Mouse (Mus musculus): ENCODE data around the gene Nipsnap1. TPM values are rescaled to one million over a fixed set of nuclear protein-coding genes. Genes with fewer than 3 reads are reported as not detected.

Gene Nipsnap1
- polyA plus RNA-seq, 1 experiment from 2014 or later: 134 TPM

DNA sequence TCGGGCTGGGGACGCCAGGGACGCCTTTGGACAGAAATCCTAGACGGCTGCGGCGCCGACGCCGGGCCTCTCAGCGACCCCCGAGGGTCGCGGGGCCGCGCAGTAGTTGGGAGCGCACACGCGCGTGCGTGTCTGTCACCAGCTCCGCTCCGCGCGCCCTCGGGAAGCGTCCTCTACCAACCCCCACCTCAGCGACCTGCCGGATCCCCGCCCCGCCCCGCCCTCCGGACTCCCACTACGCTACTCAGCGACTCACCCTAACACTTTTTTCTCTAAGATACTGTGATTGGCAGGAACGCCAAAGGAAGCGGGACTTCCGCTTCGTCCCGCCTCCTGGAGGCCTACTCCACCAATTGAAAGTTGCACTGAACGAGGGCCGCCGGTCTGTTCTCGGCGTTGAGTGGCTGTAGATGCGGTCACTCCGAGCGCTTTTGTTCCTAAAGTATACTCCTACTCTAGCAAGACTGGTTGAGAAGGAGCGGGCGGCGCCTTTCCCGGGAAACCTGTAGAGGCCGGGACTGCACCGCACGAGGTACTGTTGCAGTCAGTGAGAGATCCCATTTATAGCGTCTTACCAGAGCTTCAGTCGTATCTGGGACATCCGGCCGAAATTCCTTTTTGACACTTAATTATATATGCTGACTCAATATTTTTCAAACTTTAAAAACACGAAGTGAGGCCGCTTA is 24.4 kb upstream of the Nipsnap1 start, which contains the start of gene Nf2:
Nf2 (minus strand) TSS at position 279 of the 686 bp plus-strand sequence.
- Histone ChIP-seq H3K4me3 (peak within 1 kb of the TSS; percentile 85), H3K4me1 (replicated peaks) (peaks cover 23% of the 10 kb centered on the region), H3K36me3 (no peaks in the 10 kb centered on the region), H3K27ac (peak within 1 kb of the TSS; percentile 91), H3K4me2 (peak within 1 kb of the TSS; percentile 65), H3K9ac (peak within 1 kb of the TSS; percentile 93), H3K27me3 (no peaks in the 10 kb centered on the region), H3K9me3 (no peaks in the 10 kb centered on the region)
- under 1% methylated on average over 44 of the region's 60 CpGs for WGBS
- ATAC-seq (ENCODE audit: low FRiP score): peak; percentile 99

DNA sequence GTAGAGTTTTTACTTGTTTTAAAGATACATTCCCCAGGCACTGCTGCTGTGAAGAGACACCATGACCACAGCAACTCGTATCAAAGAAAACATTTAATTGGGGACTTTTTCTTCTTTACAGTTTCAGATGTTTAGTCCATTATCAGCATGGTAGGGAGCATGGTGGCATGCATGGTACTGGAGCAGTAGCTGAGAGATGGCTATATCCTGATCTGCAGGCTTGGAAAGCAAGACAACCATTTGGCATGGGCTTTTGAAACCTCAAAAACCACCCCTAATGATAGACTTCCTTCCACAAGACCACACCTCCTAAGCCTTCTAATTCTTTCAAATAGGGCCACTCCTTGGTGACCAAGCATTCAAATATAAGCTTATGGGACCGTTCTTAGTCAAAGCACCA is 23.3 kb upstream of the Nipsnap1 start:
- Histone ChIP-seq H3K4me3 (no peak overlapping the region), H3K9ac (no peak overlapping the region), H3K27me3 (no peaks in the 10 kb centered on the region), H3K9me3 (no peaks in the 10 kb centered on the region), H3K4me1 (replicated peaks) (peaks cover 23% of the 10 kb centered on the region), H3K36me3 (no peaks in the 10 kb centered on the region), H3K4me2 (no peak overlapping the region), H3K27ac (no peak overlapping the region)
- WGBS: 95% methylated on average over 2 of the region's 2 CpGs
- no peak for ATAC-seq (ENCODE audit: low FRiP score)

DNA sequence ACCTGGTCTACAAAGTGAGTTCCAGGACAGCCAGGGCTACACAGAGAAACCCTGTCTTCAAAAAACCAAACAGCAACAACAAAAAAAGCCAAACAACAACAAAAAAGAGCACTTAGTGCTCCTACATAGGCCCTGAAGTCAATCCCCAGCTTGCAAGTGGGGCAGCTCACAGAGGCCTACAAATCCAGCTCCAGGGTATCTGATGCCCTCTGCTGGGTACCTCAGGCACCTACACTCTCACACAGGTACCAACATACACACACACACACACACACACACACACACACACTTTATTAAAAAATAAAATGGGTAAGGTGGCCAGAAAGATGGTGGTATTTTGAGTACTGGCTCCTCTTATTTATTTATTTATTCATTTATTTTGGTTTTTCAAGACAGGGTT is 20.7 kb upstream of the Nipsnap1 start:
- Histone ChIP-seq H3K27me3 (no peaks in the 10 kb centered on the region), H3K9me3 (no peaks in the 10 kb centered on the region), H3K36me3 (no peaks in the 10 kb centered on the region), H3K27ac (no peak overlapping the region), H3K4me1 (replicated peaks) (peaks cover 4% of the 10 kb centered on the region), H3K4me2 (no peak overlapping the region), H3K9ac (no peak overlapping the region), H3K4me3 (no peak overlapping the region)
- ATAC-seq (ENCODE audit: low FRiP score): no peak

DNA sequence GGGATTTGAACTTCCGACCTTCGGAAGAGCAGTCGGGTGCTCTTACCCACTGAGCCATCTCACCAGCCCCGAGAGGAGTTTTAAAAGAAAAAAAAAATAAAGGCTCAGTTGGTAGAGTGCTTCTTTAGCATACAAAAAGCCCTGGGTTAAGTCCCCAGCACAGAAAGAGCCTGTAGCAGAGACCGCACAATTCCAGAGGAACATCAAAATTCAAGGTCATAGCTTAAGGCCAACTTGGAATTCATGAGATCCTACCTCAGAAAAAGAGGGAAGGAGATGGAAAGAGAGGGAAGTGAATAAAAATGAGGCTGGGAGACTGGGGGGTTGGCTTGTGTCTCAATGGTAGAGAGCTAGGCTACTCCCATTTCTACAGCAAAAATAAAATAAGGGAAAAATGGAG is 19.6 kb upstream of the Nipsnap1 start:
- no peak for ATAC-seq (ENCODE audit: low FRiP score)
- Histone ChIP-seq H3K9ac (no peak overlapping the region), H3K27me3 (no peaks in the 10 kb centered on the region), H3K4me1 (replicated peaks) (no peaks in the 10 kb centered on the region), H3K36me3 (no peaks in the 10 kb centered on the region), H3K9me3 (no peaks in the 10 kb centered on the region), H3K4me2 (no peak overlapping the region), H3K27ac (no peak overlapping the region), H3K4me3 (no peak overlapping the region)
- WGBS: 88% methylated on average over 5 of the region's 5 CpGs

DNA sequence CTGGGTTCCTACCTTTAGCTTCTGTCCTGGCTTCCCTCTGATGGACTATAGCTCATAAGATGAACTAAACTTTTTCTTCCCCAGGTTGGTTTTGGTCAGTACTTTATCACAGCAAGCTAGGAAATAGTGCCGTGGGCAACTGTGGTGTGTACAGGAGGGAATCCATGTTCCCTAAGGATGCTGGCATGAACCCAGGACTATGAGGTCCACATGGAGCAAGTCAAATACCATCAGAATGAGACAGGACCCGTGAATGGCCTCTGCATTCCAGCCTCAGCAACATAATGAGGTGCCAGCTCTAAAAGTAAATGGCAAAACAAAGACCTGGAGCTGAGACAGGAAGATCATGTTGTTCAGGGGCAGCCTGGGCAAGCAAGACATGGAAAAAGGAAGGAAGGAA is 15.3 kb upstream of the Nipsnap1 start:
- H3K36me3 ChIP-seq: no peaks in the 10 kb centered on the region
- H3K9me3 ChIP-seq: no peaks in the 10 kb centered on the region
- H3K4me3 ChIP-seq: no peak overlapping the region
- H3K4me2 ChIP-seq: no peak overlapping the region
- H3K9ac ChIP-seq: no peak overlapping the region
- H3K4me1 ChIP-seq (replicated peaks): no peaks in the 10 kb centered on the region; the same call in 1 of the 2 replicates
- H3K27ac ChIP-seq: no peak overlapping the region
- 72% methylated on average over 2 of the region's 2 CpGs for WGBS
- ATAC-seq (ENCODE audit: low FRiP score): no peak
- H3K27me3 ChIP-seq: no peaks in the 10 kb centered on the region

DNA sequence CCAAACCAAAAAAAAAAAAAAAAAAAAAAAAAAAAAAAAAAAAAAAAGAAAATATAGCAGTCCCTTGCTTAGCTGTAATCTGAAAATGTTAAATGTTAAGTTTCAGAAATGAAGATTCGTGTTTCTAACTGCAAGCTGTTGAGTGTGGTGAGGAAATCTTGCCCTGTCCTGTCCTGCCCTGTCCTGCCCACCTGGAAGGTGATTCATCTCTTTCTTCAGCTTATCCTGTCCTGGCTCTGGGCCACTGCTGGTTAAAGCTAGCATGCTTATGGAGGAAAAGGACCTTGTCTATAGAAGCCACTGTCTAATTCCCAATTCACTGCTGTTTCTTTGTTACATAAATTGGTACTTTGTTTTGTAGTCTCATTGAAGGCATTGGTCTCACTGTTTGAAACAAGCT is 12.8 kb upstream of the Nipsnap1 start:
- no peaks in the 10 kb centered on the region for H3K36me3 ChIP-seq
- WGBS: 42% methylated on average over 1 of the region's 1 CpGs
- H3K9me3 ChIP-seq: no peaks in the 10 kb centered on the region
- no peaks in the 10 kb centered on the region for H3K27me3 ChIP-seq
- no peak overlapping the region for H3K9ac ChIP-seq
- ATAC-seq (ENCODE audit: low FRiP score): no peak
- no peak overlapping the region for H3K27ac ChIP-seq
- no peak overlapping the region for H3K4me2 ChIP-seq
- H3K4me3 ChIP-seq: no peak overlapping the region
- no peaks in the 10 kb centered on the region; the same call in 1 of the 2 replicates for H3K4me1 ChIP-seq (replicated peaks)

DNA sequence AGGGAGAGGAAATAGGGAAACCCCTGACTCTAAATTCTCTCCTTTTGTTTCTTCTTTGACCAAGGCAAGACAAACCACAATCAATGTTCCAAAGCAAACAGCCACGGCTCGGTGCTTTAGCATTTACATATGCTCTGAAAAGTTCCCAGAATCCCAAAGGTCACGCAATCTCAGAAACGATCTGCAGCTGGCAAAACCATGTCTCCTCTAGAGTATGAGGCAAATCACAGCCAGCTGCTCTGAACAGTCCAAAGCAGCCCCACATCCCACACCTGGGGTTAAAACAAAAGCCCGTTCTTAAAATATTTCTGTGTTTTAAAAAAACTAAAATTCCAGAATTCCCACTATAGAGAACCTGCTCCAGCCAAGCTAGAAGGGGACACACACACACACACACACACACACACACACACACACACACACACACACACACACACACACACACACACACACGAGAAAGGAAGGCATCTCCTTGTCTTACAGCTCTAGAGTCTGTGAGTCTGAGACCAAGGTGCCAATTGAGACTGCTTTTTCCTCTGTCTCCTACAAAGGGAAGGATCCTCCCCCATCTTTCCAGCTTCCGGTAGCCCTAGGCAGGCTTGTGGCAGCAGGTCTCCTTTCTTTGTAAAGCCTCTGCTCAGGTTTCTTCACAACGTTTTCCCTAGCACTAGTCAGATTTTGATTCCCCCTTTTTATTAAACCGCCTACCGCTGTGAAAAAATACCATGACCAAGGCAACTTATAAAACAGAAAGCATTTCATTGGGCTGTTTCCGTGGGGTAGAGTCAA is 11.7 kb upstream of the Nipsnap1 start:
- WGBS: 51% methylated on average over 11 of the region's 11 CpGs
- no peaks in the 10 kb centered on the region for H3K9me3 ChIP-seq
- H3K27ac ChIP-seq: no peak overlapping the region
- H3K27me3 ChIP-seq: no peaks in the 10 kb centered on the region
- no peak overlapping the region for H3K9ac ChIP-seq
- ATAC-seq (ENCODE audit: low FRiP score): no peak
- no peaks in the 10 kb centered on the region; the same call in 1 of the 2 replicates for H3K4me1 ChIP-seq (replicated peaks)
- no peak overlapping the region for H3K4me3 ChIP-seq
- no peaks in the 10 kb centered on the region for H3K36me3 ChIP-seq
- no peak overlapping the region for H3K4me2 ChIP-seq

DNA sequence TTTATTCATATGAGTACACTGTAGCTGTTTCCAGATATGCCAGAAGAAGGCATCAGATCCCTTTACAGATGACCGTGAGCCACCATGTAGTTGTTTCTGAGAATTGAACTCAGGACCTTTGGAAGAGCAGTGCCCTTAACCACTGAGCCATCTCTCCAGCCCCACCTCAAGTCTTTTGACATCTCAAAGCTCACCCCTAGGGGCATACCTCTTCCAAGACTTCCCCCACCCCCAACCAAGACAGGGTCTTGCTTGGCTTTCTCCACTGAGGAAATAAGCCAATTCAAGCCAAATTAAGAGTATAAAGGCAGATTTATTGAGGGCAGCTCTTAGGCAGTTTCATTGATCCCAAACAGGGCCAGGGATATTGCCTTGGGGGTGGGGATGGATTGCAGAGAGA is 11.0 kb upstream of the Nipsnap1 start:
- WGBS: 100% methylated on average over 1 of the region's 1 CpGs
- H3K4me3 ChIP-seq: no peak overlapping the region
- no peaks in the 10 kb centered on the region for H3K9me3 ChIP-seq
- no peak overlapping the region for H3K4me2 ChIP-seq
- H3K36me3 ChIP-seq: no peaks in the 10 kb centered on the region
- no peak for ATAC-seq (ENCODE audit: low FRiP score)
- H3K27ac ChIP-seq: no peak overlapping the region
- no peaks in the 10 kb centered on the region; the same call in 1 of the 2 replicates for H3K4me1 ChIP-seq (replicated peaks)
- H3K27me3 ChIP-seq: no peaks in the 10 kb centered on the region
- no peak overlapping the region for H3K9ac ChIP-seq

DNA sequence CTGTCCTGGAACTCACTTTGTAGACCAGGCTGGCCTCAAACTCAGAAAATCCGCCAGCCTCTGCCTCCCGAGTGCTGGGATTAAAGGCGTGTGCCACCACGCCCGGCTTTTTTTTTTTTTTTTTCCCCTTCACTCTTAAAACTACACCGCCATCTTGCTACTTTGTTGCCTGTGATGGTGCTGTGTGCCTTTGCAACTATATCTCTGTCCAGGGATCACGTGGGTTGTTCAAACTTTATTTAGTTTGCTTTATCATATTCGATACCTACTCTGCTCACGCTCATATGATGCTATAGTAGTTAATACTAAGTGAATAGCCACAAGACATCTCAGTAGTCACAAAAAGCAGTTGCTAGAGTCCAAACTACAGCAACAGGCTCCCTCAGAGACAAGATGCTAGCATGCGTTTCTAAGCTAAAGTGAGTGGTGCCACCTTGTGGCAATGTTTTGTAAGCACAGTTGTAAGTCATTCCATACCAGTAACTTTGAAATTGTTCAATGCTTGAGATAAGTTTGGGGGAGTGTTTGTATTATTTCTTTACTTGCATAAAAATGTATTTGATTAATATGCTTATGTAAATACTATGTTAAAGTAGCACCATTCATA is 8.0 kb upstream of the Nipsnap1 start:
- 38% methylated on average over 10 of the region's 10 CpGs for whole genome bisulfite sequencing
- ATAC-seq (ENCODE audit: low FRiP score): no peak
- H3K4me3 ChIP-seq: no peak overlapping the region

DNA sequence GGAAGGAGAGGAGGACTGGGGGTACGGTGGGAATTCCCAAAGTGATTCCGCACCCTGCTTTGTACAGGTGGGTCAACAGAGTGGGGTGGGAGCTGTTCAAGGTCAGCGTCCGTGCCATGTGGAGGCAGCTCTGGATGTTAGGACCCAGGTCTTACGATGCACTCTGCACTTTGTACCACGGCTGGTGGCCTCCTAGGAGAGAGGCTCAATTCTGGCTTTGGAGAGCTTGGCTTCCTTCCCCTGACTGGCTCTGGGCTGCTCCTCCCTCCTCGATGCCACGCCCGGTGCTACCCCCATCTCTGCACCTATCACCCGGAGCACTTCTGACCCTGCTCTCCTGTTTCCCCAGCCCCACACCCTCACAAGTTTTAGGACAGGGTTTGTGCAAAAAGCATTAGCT is 800 bp downstream of the Nipsnap1 start:
- Histone ChIP-seq H3K4me1 (replicated peaks) (peaks cover 15% of the 10 kb centered on the region), H3K9ac (peak overlapping the region; percentile 85), H3K36me3 (peaks cover 11% of the 10 kb centered on the region), H3K27ac (peak overlapping the region; percentile 87), H3K9me3 (no peaks in the 10 kb centered on the region), H3K4me2 (peak overlapping the region; percentile 82), H3K27me3 (no peaks in the 10 kb centered on the region), H3K4me3 (peak overlapping the region; percentile 73)
- 9% methylated on average over 10 of the region's 10 CpGs for WGBS
- ATAC-seq (ENCODE audit: low FRiP score): peak; percentile 40

More for the DNA sequence above, 8.0 kb upstream of the Nipsnap1 start:
- Histone ChIP-seq H3K4me1 (replicated peaks) (no peaks in the 10 kb centered on the region; the same call in 1 of the 2 replicates), H3K27ac (no peak overlapping the region), H3K36me3 (no peaks in the 10 kb centered on the region), H3K9ac (no peak overlapping the region), H3K9me3 (no peaks in the 10 kb centered on the region), H3K4me2 (no peak overlapping the region), H3K27me3 (no peaks in the 10 kb centered on the region)

DNA sequence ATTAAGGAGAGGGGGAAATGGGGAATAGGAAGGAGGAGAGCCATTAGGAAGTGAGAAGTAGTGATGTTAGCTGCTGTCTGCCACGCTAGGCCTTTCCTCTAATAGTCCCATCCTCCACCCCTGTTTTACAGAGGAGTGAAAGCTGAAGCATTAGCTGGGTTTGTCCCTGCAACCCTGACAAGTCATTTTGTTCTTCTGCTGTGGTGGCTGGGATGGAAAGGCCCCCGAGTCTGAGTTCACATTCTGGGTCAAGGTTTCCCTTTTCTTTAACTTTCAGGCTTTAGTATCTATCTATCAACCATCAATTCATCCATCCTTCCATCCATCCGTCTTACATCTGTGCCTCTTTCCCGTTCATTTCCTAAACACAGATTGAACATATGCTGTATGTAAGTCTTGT is 7.3 kb downstream of the Nipsnap1 start:
- Histone ChIP-seq H3K4me2 (no peak overlapping the region), H3K27ac (no peak overlapping the region), H3K36me3 (peaks cover 43% of the 10 kb centered on the region), H3K9ac (no peak overlapping the region), H3K9me3 (no peaks in the 10 kb centered on the region), H3K4me1 (replicated peaks) (no peaks in the 10 kb centered on the region), H3K27me3 (no peaks in the 10 kb centered on the region), H3K4me3 (no peak overlapping the region)
- WGBS: 87% methylated on average over 4 of the region's 4 CpGs
- no peak for ATAC-seq (ENCODE audit: low FRiP score)

DNA sequence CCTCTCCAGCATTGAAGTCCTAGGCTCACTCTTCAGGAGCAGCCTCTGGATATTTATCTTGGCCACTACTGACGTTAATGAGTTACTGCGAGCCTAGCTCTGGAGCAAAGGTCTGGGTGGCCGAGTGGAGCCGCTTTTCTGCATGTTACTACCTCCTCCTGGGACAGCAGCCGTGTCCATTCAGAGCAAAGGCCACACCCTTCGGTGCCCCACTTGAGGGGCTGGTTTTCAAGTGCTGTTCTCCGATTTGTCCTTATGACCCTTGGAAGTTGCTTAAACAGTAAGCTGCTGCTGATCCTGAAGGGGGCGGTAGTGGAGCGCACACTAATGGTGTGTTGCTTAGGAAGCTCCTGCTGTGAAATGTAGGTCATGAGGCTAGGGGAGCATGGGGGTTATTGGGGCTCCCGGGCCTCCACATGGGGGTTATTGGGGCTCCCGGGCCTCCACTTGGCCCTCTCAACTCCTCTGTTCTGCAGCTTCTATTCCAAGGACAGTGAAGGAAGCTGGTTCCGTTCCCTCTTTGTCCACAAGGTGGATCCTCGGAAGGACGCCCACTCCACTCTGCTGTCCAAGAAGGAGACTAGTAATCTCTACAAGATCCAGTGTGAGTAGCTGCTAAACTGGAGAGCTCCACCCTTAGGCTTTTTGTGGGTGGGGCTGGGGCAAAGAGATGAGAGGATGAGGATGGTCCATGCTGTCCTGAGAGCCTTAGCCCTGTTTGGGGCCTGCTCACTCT is 9.3 kb downstream of the Nipsnap1 start:
- H3K36me3 ChIP-seq: peaks cover 52% of the 10 kb centered on the region
- H3K4me2 ChIP-seq: no peak overlapping the region
- H3K4me1 ChIP-seq (replicated peaks): no peaks in the 10 kb centered on the region
- H3K9me3 ChIP-seq: no peaks in the 10 kb centered on the region
- 0 out of 2 replicates have a peak overlapping the region, but pooled peaks have one; percentile 35 for H3K27ac ChIP-seq
- H3K27me3 ChIP-seq: no peaks in the 10 kb centered on the region
- WGBS: 45% methylated on average over 14 of the region's 14 CpGs
- ATAC-seq (ENCODE audit: low FRiP score): no peak
- H3K9ac ChIP-seq: no peak overlapping the region
- H3K4me3 ChIP-seq: no peak overlapping the region

All from hindbrain, embryonic 13.5 days (tissue).